21 mouse cellular contexts compared by ENCODE assay signal in the genomic region with DNA sequence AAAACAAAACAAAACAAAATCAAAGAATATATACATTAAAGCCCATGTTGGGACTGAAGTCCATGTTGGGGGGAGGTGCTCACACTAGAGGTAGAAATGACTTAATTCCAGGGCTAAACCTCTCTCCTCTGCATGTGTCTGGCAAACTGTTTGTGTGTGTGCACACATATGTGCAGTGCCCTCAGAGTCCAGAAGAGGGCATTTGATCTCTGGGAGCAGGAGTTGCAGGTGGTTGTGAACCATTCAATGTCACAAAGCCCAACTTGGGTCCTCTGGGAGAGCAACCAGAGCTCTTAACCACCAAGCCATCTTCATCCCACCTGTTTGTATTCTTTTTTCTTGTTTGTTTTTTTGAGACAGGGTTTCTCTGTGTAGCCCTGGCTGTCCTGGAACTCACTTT. TPM values are rescaled to one million over a fixed set of nuclear protein-coding genes. Genes with fewer than 3 reads are reported as not detected.
DNase-seq lines count a peak whose midpoint lies in the region; ATAC-seq and TF ChIP-seq lines count a peak whose summit lies in the region.
"Had no signal": no experiment of that assay in that cellular context is flagged by ENCODE, and none has a peak within 500 bp of the region (broad histone marks: within the 10 kb centered on the region; RNA-seq: fewer than 3 reads in every experiment).

No protein-coding gene starts in this region.

- no peak overlapping the region for H3K27ac ChIP-seq in heart, adult 2 months
- H3K27ac ChIP-seq in liver, postnatal 0 days (ENCODE audit: low read depth) = no peak overlapping the region
- no peak overlapping the region for H3K27ac ChIP-seq in liver, embryonic 11.5 days (ENCODE audit: low read depth, low read length)
- no peak overlapping the region for H3K27ac ChIP-seq in ES-E14 (ENCODE audit: insufficient read depth, low read depth, low read length, poor library complexity, severe bottlenecking)
- H3K27ac ChIP-seq in small intestine, adult 2 months (ENCODE audit: insufficient read depth, low read depth, low read length) = peak overlapping the region; percentile 97
- H3K27ac ChIP-seq: embryonic facial prominence, embryonic 15.5 days; heart, embryonic 15.5 days; hindbrain, embryonic 12.5 days; stomach, embryonic 15.5 days had no signal

- H3K4me3 ChIP-seq in heart, adult 2 months = no peak overlapping the region
- no peak overlapping the region for H3K4me3 ChIP-seq in liver, postnatal 0 days (ENCODE audit: low read depth, low read length)
- H3K4me3 ChIP-seq in liver, embryonic 11.5 days (ENCODE audit: low read depth, low read length) = no peak overlapping the region
- no peak overlapping the region for H3K4me3 ChIP-seq in ES-E14 (ENCODE audit: insufficient read depth in 1 of 2, low read depth in 1 of 2, low read length in 2 of 2, poor library complexity in 1 of 2, severe bottlenecking in 1 of 2)
- H3K4me3 ChIP-seq in small intestine, adult 2 months (ENCODE audit: low read depth, low read length) = no peak overlapping the region
- H3K4me3 ChIP-seq: embryonic facial prominence, embryonic 15.5 days; heart, embryonic 15.5 days; hindbrain, embryonic 12.5 days; stomach, embryonic 15.5 days had no signal

- ATAC-seq in liver, postnatal 0 days = no peak
- no peak for ATAC-seq in liver, embryonic 11.5 days (replicated peaks; ENCODE audit: low FRiP score)

- no peaks in the 10 kb centered on the region for H3K36me3 ChIP-seq in heart, adult 2 months (ENCODE audit: control insufficient read depth, insufficient read depth, low read length)
- H3K36me3 ChIP-seq in liver, postnatal 0 days (replicated peaks; ENCODE audit: insufficient read depth, low read length) = no peaks in the 10 kb centered on the region
- peaks cover 5% of the 10 kb centered on the region; the same call in 1 of the 2 replicates for H3K36me3 ChIP-seq in liver, embryonic 11.5 days (ENCODE audit: control insufficient read depth, insufficient read depth, low read length)
- H3K36me3 ChIP-seq in ES-E14 (ENCODE audit: control insufficient read depth, insufficient read depth, low read length, poor library complexity, severe bottlenecking) = no peaks in the 10 kb centered on the region; the same call in 1 of the 2 replicates
- H3K36me3 ChIP-seq in small intestine, adult 2 months (ENCODE audit: control insufficient read depth, insufficient read depth, low read length) = no peaks in the 10 kb centered on the region
- H3K36me3 ChIP-seq: heart, embryonic 15.5 days had no signal

- H3K9ac ChIP-seq in heart, adult 2 months (ENCODE audit: low read depth, low read length) = no peak overlapping the region
- H3K9ac ChIP-seq in liver, postnatal 0 days (replicated peaks) = no peak overlapping the region
- no peak overlapping the region for H3K9ac ChIP-seq in liver, embryonic 11.5 days (ENCODE audit: low read depth, low read length)
- H3K9ac ChIP-seq in ES-E14 (ENCODE audit: insufficient read depth, low read depth, low read length, poor library complexity, severe bottlenecking) = no peak overlapping the region
- H3K9ac ChIP-seq: embryonic facial prominence, embryonic 15.5 days; heart, embryonic 15.5 days; hindbrain, embryonic 12.5 days; stomach, embryonic 15.5 days had no signal

- TF ChIP-seq EP300 in heart, adult 2 months (IDR thresholded peaks at IDR 0.05; ENCODE audit: insufficient read depth, low read depth, low read length) = no peak
- no peak for TF ChIP-seq EP300 in liver, postnatal 0 days (IDR thresholded peaks at IDR 0.05; ENCODE audit: low read depth)

- H3K27me3 ChIP-seq in heart, adult 2 months (ENCODE audit: control insufficient read depth, insufficient read depth, low read length) = no peaks in the 10 kb centered on the region
- no peaks in the 10 kb centered on the region for H3K27me3 ChIP-seq in liver, postnatal 0 days (ENCODE audit: insufficient read depth, low read length)
- H3K27me3 ChIP-seq in liver, embryonic 11.5 days (replicated peaks; ENCODE audit: control insufficient read depth, insufficient read depth, low read length) = no peaks in the 10 kb centered on the region
- no peaks in the 10 kb centered on the region for H3K27me3 ChIP-seq in small intestine, adult 2 months (ENCODE audit: control insufficient read depth, insufficient read depth, low read length)
- H3K27me3 ChIP-seq: embryonic facial prominence, embryonic 15.5 days; heart, embryonic 15.5 days; hindbrain, embryonic 12.5 days; stomach, embryonic 15.5 days had no signal

- in situ Hi-C loops in ES-E14 (cut with MboI; ENCODE audit: low sequenced_read_pairs in 2 of 2, unreplicated experiment in 2 of 2) = no loop called here

- intact Hi-C loops in heart, adult 2 months (cut with DNase I) = no loop called here

- H3K9me3 ChIP-seq in liver, postnatal 0 days (ENCODE audit: low read length) = no peaks in the 10 kb centered on the region
- H3K9me3 ChIP-seq in liver, embryonic 11.5 days (ENCODE audit: control insufficient read depth, low read length) = no peaks in the 10 kb centered on the region
- no peaks in the 10 kb centered on the region for H3K9me3 ChIP-seq in ES-E14 (ENCODE audit: control insufficient read depth, insufficient read depth, low read depth, low read length)
- H3K9me3 ChIP-seq: embryonic facial prominence, embryonic 15.5 days; heart, embryonic 15.5 days; hindbrain, embryonic 12.5 days; stomach, embryonic 15.5 days had no signal

- H3K4me1 ChIP-seq in heart, adult 2 months (ENCODE audit: control insufficient read depth, insufficient read depth, low read length) = no peaks in the 10 kb centered on the region
- H3K4me1 ChIP-seq in liver, postnatal 0 days (ENCODE audit: insufficient read depth) = peaks cover 10% of the 10 kb centered on the region
- peaks cover 9% of the 10 kb centered on the region for H3K4me1 ChIP-seq in liver, embryonic 11.5 days (replicated peaks; ENCODE audit: control insufficient read depth, insufficient read depth, low read length)
- H3K4me1 ChIP-seq in ES-E14 (ENCODE audit: control insufficient read depth in 2 of 2, insufficient read depth in 2 of 2, low read length in 2 of 2, poor library complexity in 1 of 2) = peaks cover 0 to 12% of the 10 kb centered on the region in 2 experiments; a peak in 1 of 4 replicates
- peaks cover 50% of the 10 kb centered on the region for H3K4me1 ChIP-seq in small intestine, adult 2 months (ENCODE audit: control insufficient read depth, insufficient read depth, insufficient read length, low read length)
- H3K4me1 ChIP-seq: embryonic facial prominence, embryonic 15.5 days; hindbrain, embryonic 12.5 days; stomach, embryonic 15.5 days had no signal

- no peak overlapping the region for H3K4me2 ChIP-seq in liver, postnatal 0 days (ENCODE audit: low read depth, low read length)
- H3K4me2 ChIP-seq in liver, embryonic 11.5 days = no peak overlapping the region
- H3K4me2 ChIP-seq: embryonic facial prominence, embryonic 15.5 days; heart, embryonic 15.5 days; hindbrain, embryonic 12.5 days; stomach, embryonic 15.5 days had no signal

- H3K79me2 ChIP-seq in heart, adult 2 months (replicated peaks; ENCODE audit: control insufficient read depth, insufficient read depth, low read length) = no peaks in the 10 kb centered on the region

- TF ChIP-seq CTCF in heart, adult 2 months (IDR thresholded peaks at IDR 0.05) = peak; percentile 12; the same call in 1 of the 2 replicates
- TF ChIP-seq CTCF in liver, postnatal 0 days (IDR thresholded peaks at IDR 0.05; ENCODE audit: low read depth) = peak; percentile 44
- peak; percentile 39; the same call in 1 of the 2 replicates for TF ChIP-seq CTCF in small intestine, adult 2 months (IDR thresholded peaks at IDR 0.05; ENCODE audit: extremely low read depth, insufficient read length, insufficient replicate concordance, low read depth, low read length)

- no peak for TF ChIP-seq POLR2A in heart, adult 2 months (IDR thresholded peaks at IDR 0.05; ENCODE audit: insufficient read depth, low read depth, low read length)
- TF ChIP-seq POLR2A in small intestine, adult 2 months (IDR thresholded peaks at IDR 0.05; ENCODE audit: low read depth, low read length) = no peak

- DNase-seq in heart, adult 2 months = no peak
- no peak for DNase-seq in heart, postnatal 4 days
- no peak for DNase-seq in liver, postnatal 0 days
- DNase-seq in liver, embryonic 11.5 days (ENCODE audit: low spot score) = no peak
- peak; percentile 65 for DNase-seq in ES-E14 (ENCODE audit: low read depth, low spot score)
- DNase-seq in layer of hippocampus, adult 18-20 months (ENCODE audit: low spot score in 2 of 2) = no peak
- DNase-seq: cerebellum, adult 2 months; lung, postnatal 14 days; thymus, postnatal 25 days had no signal

RNA-seq across cellular contexts. Expression of a gene that starts 11.1 kb away (rescaled TPM):
- total RNA-seq in heart, adult 2 months (2021) = not detected
- polyA plus RNA-seq in heart, adult 2 months (2012; rRNA removed) = not detected in 2 replicates
- not detected for total RNA-seq in heart, postnatal 4 days (2021)
- polyA plus RNA-seq in liver, postnatal 0 days (2015; fragmentation: Nextera tagmentation; extraction: Ambion mirVana) = not detected in 2 replicates
- 1.1 TPM in 1 of 2 replicates, not detected in the other for polyA plus RNA-seq in liver, embryonic 11.5 days (2014; fragmentation: Nextera tagmentation; extraction: Ambion mirVana)
- total RNA-seq in ES-E14 (2012; rRNA removed) = not detected in 2 replicates
- polyA plus RNA-seq in small intestine, adult 2 months (2012; rRNA removed) = not detected in 2 replicates
- not detected for total RNA-seq in layer of hippocampus, adult 18-20 months (2021)
- total RNA-seq: adrenal gland, adult 18-20 months; left cerebral cortex, postnatal 25 days; liver, adult 2 months had no signal
- polyA plus RNA-seq: cerebellum, adult 2 months; cortical plate, adult 2 months; embryonic facial prominence, embryonic 15.5 days; forebrain, embryonic 11.5 days; gonadal fat pad, adult 2 months; heart, embryonic 15.5 days; hindbrain, embryonic 12.5 days; liver, adult 2 months; neural tube, embryonic 14.5 days; stomach, embryonic 15.5 days had no signal

RNA-seq across cellular contexts. Expression of a gene that starts 17.1 kb away (rescaled TPM):
- total RNA-seq in heart, adult 2 months (2021) = 10 to 100 TPM; 15.8 to 22.7 TPM
- 28.6 and 38.6 TPM in 2 replicates for polyA plus RNA-seq in heart, adult 2 months (2012; rRNA removed)
- 10 to 100 TPM; 14.6 to 14.7 TPM for total RNA-seq in heart, postnatal 4 days (2021)
- 6.1 and 7.2 TPM in 2 replicates for polyA plus RNA-seq in liver, postnatal 0 days (2015; fragmentation: Nextera tagmentation; extraction: Ambion mirVana)
- polyA plus RNA-seq in liver, embryonic 11.5 days (2014; fragmentation: Nextera tagmentation; extraction: Ambion mirVana) = 36.1 and 38.8 TPM in 2 replicates
- 18.3 and 30.4 TPM in 2 replicates for total RNA-seq in ES-E14 (2012; rRNA removed)
- polyA plus RNA-seq in small intestine, adult 2 months (2012; rRNA removed) = 83.4 and 95.1 TPM in 2 replicates
- 10 to 100 TPM; 22.4 to 25.2 TPM for total RNA-seq in layer of hippocampus, adult 18-20 months (2021)

RNA-seq across cellular contexts. Expression of a gene that starts 18.1 kb away (rescaled TPM):
- total RNA-seq in heart, adult 2 months (2021) = 10 to 100 TPM; 24.4 to 32.5 TPM
- 34.0 and 44.3 TPM in 2 replicates for polyA plus RNA-seq in heart, adult 2 months (2012; rRNA removed)
- 10 to 100 TPM; 37.5 to 38.6 TPM for total RNA-seq in heart, postnatal 4 days (2021)
- 7.1 and 7.9 TPM in 2 replicates for polyA plus RNA-seq in liver, postnatal 0 days (2015; fragmentation: Nextera tagmentation; extraction: Ambion mirVana)
- 27.7 and 29.0 TPM in 2 replicates for polyA plus RNA-seq in liver, embryonic 11.5 days (2014; fragmentation: Nextera tagmentation; extraction: Ambion mirVana)
- 78.5 and 108 TPM in 2 replicates for total RNA-seq in ES-E14 (2012; rRNA removed)
- 20.1 and 29.8 TPM in 2 replicates for polyA plus RNA-seq in small intestine, adult 2 months (2012; rRNA removed)
- 10 to 100 TPM; 40.8 to 41.4 TPM for total RNA-seq in layer of hippocampus, adult 18-20 months (2021)

RNA-seq across cellular contexts. Expression of a gene that starts 18.7 kb away (rescaled TPM):
- total RNA-seq in heart, adult 2 months (2021) = not detected
- polyA plus RNA-seq in heart, adult 2 months (2012; rRNA removed) = not detected in 2 replicates
- not detected for total RNA-seq in heart, postnatal 4 days (2021)
- polyA plus RNA-seq in liver, postnatal 0 days (2015; fragmentation: Nextera tagmentation; extraction: Ambion mirVana) = 0.13 and 0.19 TPM in 2 replicates
- polyA plus RNA-seq in liver, embryonic 11.5 days (2014; fragmentation: Nextera tagmentation; extraction: Ambion mirVana) = 0.77 and 0.88 TPM in 2 replicates
- 0.27 and 0.42 TPM in 2 replicates for total RNA-seq in ES-E14 (2012; rRNA removed)
- polyA plus RNA-seq in small intestine, adult 2 months (2012; rRNA removed) = 0.81 and 4.0 TPM in 2 replicates
- under 1 TPM; 0.30 to 0.61 TPM for total RNA-seq in layer of hippocampus, adult 18-20 months (2021)
- total RNA-seq: adrenal gland, adult 18-20 months had no signal
- polyA plus RNA-seq: embryonic facial prominence, embryonic 15.5 days; forebrain, embryonic 11.5 days; heart, embryonic 15.5 days; hindbrain, embryonic 12.5 days had no signal

RNA-seq across cellular contexts. Expression of a gene that starts 32.3 kb away (rescaled TPM):
- 10 to 100 TPM; 16.6 to 18.0 TPM for total RNA-seq in heart, adult 2 months (2021)
- polyA plus RNA-seq in heart, adult 2 months (2012; rRNA removed) = 17.0 and 22.6 TPM in 2 replicates
- total RNA-seq in heart, postnatal 4 days (2021) = 10 to 100 TPM; 22.3 to 23.4 TPM
- polyA plus RNA-seq in liver, postnatal 0 days (2015; fragmentation: Nextera tagmentation; extraction: Ambion mirVana) = 4.6 and 5.1 TPM in 2 replicates
- 5.2 and 5.3 TPM in 2 replicates for polyA plus RNA-seq in liver, embryonic 11.5 days (2014; fragmentation: Nextera tagmentation; extraction: Ambion mirVana)
- total RNA-seq in ES-E14 (2012; rRNA removed) = 38.9 and 47.7 TPM in 2 replicates
- 225 and 822 TPM in 2 replicates for polyA plus RNA-seq in small intestine, adult 2 months (2012; rRNA removed)
- total RNA-seq in layer of hippocampus, adult 18-20 months (2021) = 10 to 100 TPM; 66.1 to 66.4 TPM
